Mouse (Mus musculus) intestine, postnatal 0 days (tissue): ENCODE measurements at regions not wholly inside any gene's neighbourhood (a gene's known extent, or its start where the extent isn't known, plus 50 kb on each side); places are given as distances from the start of the nearest gene placed in this dataset.

Experiments used
- ATAC-seq: fragments of 200-750 bp; cut with Nextera tagmentation; 2 replicates; pipeline ENCODE4 v1.8.0; 2017; ENCODE audit warnings: mild to moderate bottlenecking, moderate TSS enrichment, moderate library complexity
- H3K27ac ChIP-seq: fragments of 300-500 bp; sonication (generic); 2 replicates; pipeline ENCODE4 v1.5.1; 2014; ENCODE audit warnings: mild to moderate bottlenecking, low read depth, low read length, moderate library complexity
- H3K27me3 ChIP-seq: fragments of 300-500 bp; sonication (generic); replicated peaks from 2 replicates; pipeline ENCODE4 v1.6.1; 2014; ENCODE audit warnings: low read length, mixed read lengths; ENCODE audit not compliant: control insufficient read depth, insufficient read depth
- H3K36me3 ChIP-seq: fragments of 300-500 bp; sonication (generic); 2 replicates; pipeline ENCODE4 v1.6.1; 2014; ENCODE audit warnings: mild to moderate bottlenecking, moderate library complexity; ENCODE audit not compliant: control insufficient read depth, insufficient read depth
- H3K4me1 ChIP-seq: fragments of 300-500 bp; sonication (generic); replicated peaks from 2 replicates; pipeline ENCODE4 v1.6.1; 2014; ENCODE audit warnings: antibody characterized with exemption, low read length, mixed read lengths; ENCODE audit not compliant: control insufficient read depth, insufficient read depth
- H3K4me2 ChIP-seq: fragments of 300-500 bp; sonication (generic); replicated peaks from 2 replicates; pipeline ENCODE4 v1.6.1; 2014; ENCODE audit warnings: low read depth, mild to moderate bottlenecking, moderate library complexity
- H3K4me3 ChIP-seq: fragments of 300-500 bp; sonication (generic); 2 replicates; pipeline ENCODE4 v1.5.1; 2014; ENCODE audit warnings: low read depth, low read length
- H3K9ac ChIP-seq: fragments of 300-500 bp; sonication (generic); 2 replicates; pipeline ENCODE4 v1.6.1; 2014; ENCODE audit warnings: mild to moderate bottlenecking, low read depth, low read length
- H3K9me3 ChIP-seq: fragments of 300-500 bp; sonication (generic); 2 replicates; pipeline ENCODE4 v1.6.1; 2016; ENCODE audit warnings: mixed run types; ENCODE audit not compliant: control insufficient read depth
- CTCF ChIP-seq: sonication (generic); IDR thresholded peaks from 2 replicates; pipeline ENCODE4 v1.5.1; 2016; ENCODE audit warnings: low read depth, mild to moderate bottlenecking, control low read depth, antibody characterized with exemption, moderate library complexity
- WGBS: fragments of 180-500 bp; shearing (Covaris S2); extraction: QIAGEN DNeasy Blood & Tissue Kit; methylation state at CpG from one replicate; pipeline ENCODE4 v1.1.7; 2014; 5-methylcytosine and 5-hydroxymethylcytosine counted together

GRCm38 (mm10) chr16:87261527-87261926, 92.5 kb upstream of the N6amt1 start:
- Histone ChIP-seq H3K27ac (no peak overlapping the region), H3K9me3 (no peaks in the 10 kb centered on the region), H3K36me3 (no peaks in the 10 kb centered on the region), H3K9ac (no peak overlapping the region), H3K4me1 (no peaks in the 10 kb centered on the region), H3K4me2 (no peak overlapping the region), H3K4me3 (no peak overlapping the region), H3K27me3 (no peaks in the 10 kb centered on the region)
- 59% methylated on average over 7 of the region's 7 CpGs for WGBS
- no peak for ATAC-seq
- no peak for TF ChIP-seq CTCF

DNA sequence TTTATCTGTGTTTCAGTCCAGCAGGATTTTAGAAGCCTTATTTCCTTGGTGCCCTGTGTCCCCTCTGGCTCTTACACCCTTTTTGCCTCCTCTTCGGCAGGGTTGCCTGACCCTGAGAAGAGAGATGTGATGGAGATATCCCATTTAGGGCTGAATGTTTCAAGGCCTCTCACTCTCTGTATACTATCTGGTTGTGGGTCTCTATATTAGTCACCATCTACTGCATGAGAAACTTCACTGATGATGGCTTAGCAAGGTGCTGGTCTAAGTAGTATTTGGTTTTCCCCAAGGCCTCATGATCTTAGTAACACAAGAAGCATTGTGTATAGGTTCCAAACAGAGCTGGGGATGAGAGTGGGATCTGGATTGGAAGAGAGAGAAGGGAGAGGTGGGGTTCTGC, 99.2 kb upstream of the N6amt1 start:
- Histone ChIP-seq H3K4me3 (no peak overlapping the region), H3K9ac (no peak overlapping the region), H3K27me3 (no peaks in the 10 kb centered on the region), H3K4me2 (no peak overlapping the region), H3K4me1 (no peaks in the 10 kb centered on the region), H3K9me3 (no peaks in the 10 kb centered on the region), H3K27ac (no peak overlapping the region), H3K36me3 (no peaks in the 10 kb centered on the region)
- no peak for ATAC-seq
- TF ChIP-seq CTCF, result no peak
- WGBS, result 100% methylated on average over 1 of the region's 1 CpGs

DNA sequence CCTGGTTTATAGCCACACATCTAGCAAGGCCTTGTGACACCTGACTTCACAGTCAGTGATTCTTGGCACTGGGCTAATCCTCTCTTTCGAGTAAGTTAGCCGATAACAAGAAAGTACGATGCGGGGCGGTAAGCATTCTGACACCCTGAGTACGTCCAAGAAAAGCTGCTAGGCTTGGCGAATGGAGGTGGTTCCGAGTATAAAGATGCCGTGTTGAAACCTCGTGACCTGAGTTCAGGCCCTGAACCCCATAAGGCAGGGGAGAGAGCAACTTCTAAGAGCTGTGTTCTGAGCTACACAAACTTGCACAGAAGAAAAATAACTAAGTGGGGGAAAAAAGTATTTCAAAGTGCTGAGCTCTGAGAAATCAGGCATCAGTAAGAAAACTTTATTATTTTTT, 103.5 kb upstream of the N6amt1 start:
- H3K9ac ChIP-seq, result no peak overlapping the region
- H3K36me3 ChIP-seq, result no peaks in the 10 kb centered on the region
- no peaks in the 10 kb centered on the region for H3K4me1 ChIP-seq
- ATAC-seq, result no peak
- no peaks in the 10 kb centered on the region for H3K27me3 ChIP-seq
- no peak overlapping the region for H3K4me3 ChIP-seq
- no peak overlapping the region for H3K4me2 ChIP-seq
- no peak for TF ChIP-seq CTCF
- 80% methylated on average over 10 of the region's 10 CpGs for WGBS
- H3K9me3 ChIP-seq, result no peaks in the 10 kb centered on the region
- no peak overlapping the region for H3K27ac ChIP-seq

- Histone ChIP-seq H3K4me2 (no peak overlapping the region), H3K9ac (no peak overlapping the region), H3K27me3 (no peaks in the 10 kb centered on the region), H3K4me3 (no peak overlapping the region), H3K9me3 (no peaks in the 10 kb centered on the region), H3K36me3 (no peaks in the 10 kb centered on the region), H3K4me1 (no peaks in the 10 kb centered on the region), H3K27ac (no peak overlapping the region)
- ATAC-seq, result no peak
- peak; percentile 74 for TF ChIP-seq CTCF
- 25% methylated on average over 7 of the region's 7 CpGs for WGBS
These were observed 104.1 kb upstream of the N6amt1 start for GRCm38 (mm10) chr16:87249903-87250302.

DNA sequence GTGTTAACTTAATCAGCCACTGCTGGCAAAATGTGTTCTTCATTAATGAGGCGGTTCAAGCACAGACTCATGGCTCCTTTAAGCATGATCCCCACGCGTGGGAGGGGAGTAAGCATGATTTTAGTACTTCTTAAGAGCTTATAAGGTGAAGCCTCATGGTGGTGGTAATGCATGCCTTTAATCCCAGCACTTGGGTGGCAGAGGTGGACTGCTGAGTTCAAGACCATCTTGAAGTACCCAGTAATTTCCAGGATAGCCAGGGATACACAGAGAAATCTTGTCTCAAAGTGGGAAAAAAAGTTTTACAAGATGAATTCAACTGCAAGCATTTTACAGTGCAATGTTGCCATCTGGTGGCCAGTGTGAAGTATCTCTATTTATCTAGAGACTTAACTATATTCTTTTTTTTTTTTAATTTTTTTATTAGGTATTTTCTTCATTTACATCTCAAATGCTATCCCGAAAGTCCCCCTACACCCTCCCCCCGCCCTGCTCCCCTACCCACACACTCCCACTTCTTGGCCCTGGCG, 105.4 kb upstream of the N6amt1 start:
- WGBS, result 47% methylated on average over 6 of the region's 6 CpGs

DNA sequence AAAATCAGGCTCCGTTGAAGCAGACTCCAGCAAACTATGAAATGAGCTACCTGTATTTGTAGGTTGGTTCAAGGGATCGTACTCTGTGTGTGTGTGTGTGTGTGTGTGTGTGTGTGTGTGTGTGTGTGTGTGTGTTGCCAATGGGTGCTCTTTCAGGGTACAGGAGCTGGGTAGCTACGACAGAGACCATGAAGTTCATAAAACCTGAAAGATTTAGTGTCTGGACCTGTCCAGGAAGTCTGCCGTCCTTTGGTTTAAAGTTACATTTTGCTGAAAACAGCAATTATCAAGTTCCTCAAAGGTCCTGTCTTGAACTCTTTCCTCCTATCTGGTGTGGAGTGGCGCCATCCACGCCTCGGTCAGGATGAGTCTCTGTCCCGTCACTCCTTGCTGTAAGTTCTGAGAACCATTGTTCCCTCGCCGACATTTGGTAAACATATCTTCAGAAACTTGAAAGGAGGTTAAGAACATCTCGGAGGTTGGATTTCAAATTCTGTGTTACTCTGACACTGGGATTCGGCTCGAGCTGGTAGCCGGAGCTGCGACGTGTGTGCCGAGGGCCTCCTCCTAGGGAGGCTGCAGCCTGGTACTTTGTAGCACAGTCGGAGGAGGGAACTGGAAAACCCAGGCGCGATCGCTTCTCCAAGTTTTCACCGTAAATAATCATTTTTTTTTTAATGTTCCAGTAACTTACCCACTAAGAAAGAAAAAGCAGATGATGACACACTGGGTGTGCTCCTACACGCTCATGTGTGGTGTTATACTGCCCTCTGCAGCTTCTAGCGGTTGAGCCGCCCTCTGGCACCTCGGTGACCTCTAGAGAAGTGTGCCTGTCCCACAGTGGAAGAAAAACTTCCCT, 107.8 kb upstream of the N6amt1 start:
- Histone ChIP-seq H3K4me3 (0 out of 2 replicates have a peak overlapping the region, but pooled peaks have one; percentile 4), H3K27ac (no peak overlapping the region), H3K27me3 (no peaks in the 10 kb centered on the region), H3K9me3 (no peaks in the 10 kb centered on the region), H3K4me1 (no peaks in the 10 kb centered on the region), H3K36me3 (no peaks in the 10 kb centered on the region), H3K4me2 (peak overlapping the region; percentile 10; the same call in 1 of the 2 replicates), H3K9ac (no peak overlapping the region)
- peak; percentile 78 for TF ChIP-seq CTCF
- no peak for ATAC-seq
- WGBS, result 49% methylated on average over 26 of the region's 26 CpGs

More for the DNA sequence above, 105.4 kb upstream of the N6amt1 start:
- TF ChIP-seq CTCF, result peak; percentile 68
- no peaks in the 10 kb centered on the region for H3K36me3 ChIP-seq
- no peak overlapping the region for H3K27ac ChIP-seq
- ATAC-seq, result no peak
- no peaks in the 10 kb centered on the region for H3K4me1 ChIP-seq
- no peaks in the 10 kb centered on the region for H3K27me3 ChIP-seq
- H3K9ac ChIP-seq, result no peak overlapping the region
- H3K9me3 ChIP-seq, result no peaks in the 10 kb centered on the region
- no peak overlapping the region for H3K4me2 ChIP-seq
- no peak overlapping the region for H3K4me3 ChIP-seq
